Mouse (Mus musculus): ENCODE measurements at regions not wholly inside any gene's neighbourhood (a gene's known extent, or its start where the extent isn't known, plus 50 kb on each side); places are given as distances from the start of the nearest gene placed in this dataset.

DNA sequence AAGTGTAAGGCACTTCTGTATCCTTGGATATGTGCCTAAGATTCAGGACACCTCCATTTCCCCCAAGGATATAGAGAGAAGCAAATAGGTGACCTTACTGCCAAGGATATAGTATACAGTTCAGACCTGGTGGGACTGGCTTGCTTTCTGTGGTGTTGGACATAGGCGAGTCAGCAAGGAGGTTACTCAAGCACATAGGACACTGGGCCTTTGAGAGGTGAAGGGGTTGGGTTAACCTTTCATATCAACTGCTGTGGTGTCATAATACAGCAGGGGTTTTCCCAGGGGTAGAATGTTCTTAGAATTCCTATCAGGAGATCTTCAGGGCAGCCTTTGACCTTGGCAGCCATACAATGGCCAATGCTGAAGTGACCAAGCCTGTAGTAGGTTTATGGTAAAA, 71.5 kb upstream of the Tnfaip3 start:
- TF ChIP-seq CTCF (IDR thresholded peaks at IDR 0.05; ENCODE audit: insufficient read depth, low read length) (no peak), POLR2A (IDR thresholded peaks at IDR 0.05; ENCODE audit: borderline replicate concordance, extremely low read depth, low read depth, low read length) (no peak)
